Mouse (Mus musculus) gastrocnemius, postnatal 36 days (tissue): Measurements from ENCODE around the gene Mlph. TPM values are rescaled to one million over a fixed set of nuclear protein-coding genes. Genes with fewer than 3 reads are reported as not detected.

Experiments used
- DNase-seq, 2 experiments: peaks; one replicate each; pipeline ENCODE4 v3.0.0; 2022
- intact Hi-C: fragments of 180-260 bp; cut with DNase I; formaldehyde crosslinking; loops from one replicate; pipeline ENCODE4 v1.15.1; 2025
- long read RNA-seq, 2 experiments: library from polyadenylated mRNA; stranded (forward); transcript quantifications; one replicate each; pipeline ENCODE4 v2.0.0; 2021
- total RNA-seq, 2 experiments: library from RNA; stranded (reverse); gene quantifications; 2 replicates each; pipeline ENCODE4 v1.2.3; 2021

Mlph gene
- total RNA-seq: under 1 TPM; 0.20 to 0.22 TPM
- long read RNA-seq, experiment 1: 0 reads
- long read RNA-seq, experiment 2: 0 reads

GRCm38 (mm10) chr1:90914948-90915569 lies at the start of gene Mlph:
TSS of gene Mlph (plus strand) at chr1:90915085.
- intact Hi-C loops: no loop called here
- DNase-seq: no peak

GRCm38 (mm10) chr1:90866734-90867133 lies 48.2 kb upstream of the Mlph start:
- intact Hi-C loops: no loop called here
- DNase-seq: no peak

GRCm38 (mm10) chr1:90870581-90870980 lies 44.3 kb upstream of the Mlph start:
- intact Hi-C loops: no loop called here
- DNase-seq: no peak

- intact Hi-C loops: no loop called here
- no peak for DNase-seq
Observed at GRCm38 (mm10) chr1:90875371-90875770, 39.5 kb upstream of the Mlph start.

- DNase-seq: no peak
- intact Hi-C loops: no loop called here
Observed at GRCm38 (mm10) chr1:90875961-90876360, 38.9 kb upstream of the Mlph start.

- intact Hi-C loops: no loop called here
- no peak for DNase-seq
Observed at GRCm38 (mm10) chr1:90876486-90877270, 38.2 kb upstream of the Mlph start.

- no peak for DNase-seq
- intact Hi-C loops: no loop called here
Observed at GRCm38 (mm10) chr1:90885771-90886460, 29.0 kb upstream of the Mlph start.

GRCm38 (mm10) chr1:90894521-90894920 lies 20.4 kb upstream of the Mlph start:
- intact Hi-C loops: no loop called here
- DNase-seq: peak in 1 of 2 experiments; percentile 9

GRCm38 (mm10) chr1:90895004-90895403 lies 19.9 kb upstream of the Mlph start:
- intact Hi-C loops: no loop called here
- DNase-seq: peak; percentile 15 to 25

GRCm38 (mm10) chr1:90896281-90896680 lies 18.6 kb upstream of the Mlph start:
- peak in 1 of 2 experiments; percentile 18 for DNase-seq
- intact Hi-C loops: no loop called here

- peak; percentile 74 to 83 for DNase-seq
- intact Hi-C loops: no loop called here
Observed at GRCm38 (mm10) chr1:90896741-90897361, 18.0 kb upstream of the Mlph start.

- peak in 1 of 2 experiments; percentile 3 for DNase-seq
- intact Hi-C loops: no loop called here
Observed at GRCm38 (mm10) chr1:90898012-90898411, 16.9 kb upstream of the Mlph start.

GRCm38 (mm10) chr1:90899816-90900215 lies 15.1 kb upstream of the Mlph start:
- intact Hi-C loops: no loop called here
- DNase-seq: no peak

- peak in 1 of 2 experiments; percentile 9 for DNase-seq
- intact Hi-C loops: no loop called here
Observed at GRCm38 (mm10) chr1:90900406-90900805, 14.5 kb upstream of the Mlph start.

- DNase-seq: no peak
- intact Hi-C loops: no loop called here
Observed at GRCm38 (mm10) chr1:90901246-90901645, 13.6 kb upstream of the Mlph start.

- intact Hi-C loops: no loop called here
- no peak for DNase-seq
Observed at GRCm38 (mm10) chr1:90901681-90902208, 13.1 kb upstream of the Mlph start.

- no peak for DNase-seq
- intact Hi-C loops: no loop called here
Observed at GRCm38 (mm10) chr1:90902751-90903150, 12.1 kb upstream of the Mlph start.

GRCm38 (mm10) chr1:90903211-90903945 lies 11.5 kb upstream of the Mlph start:
- no peak for DNase-seq
- intact Hi-C loops: no loop called here

GRCm38 (mm10) chr1:90903971-90904458 lies 10.9 kb upstream of the Mlph start:
- DNase-seq: no peak
- intact Hi-C loops: no loop called here
